Mouse (Mus musculus) lung, postnatal 0 days (tissue): ENCODE measurements around the gene Negr1.

Experiments
- CTCF ChIP-seq: IDR thresholded peaks from 2 replicates; pipeline ENCODE4 v1.5.1; 2016; ENCODE audit warnings: antibody characterized with exemption, mild to moderate bottlenecking
- EP300 ChIP-seq: IDR thresholded peaks from 2 replicates; pipeline ENCODE4 v1.6.1; 2016; ENCODE audit warnings: antibody characterized with exemption, mild to moderate bottlenecking, control low read depth

GRCm38 (mm10) chr3:157268742-157269141, 707.1 kb downstream of the Negr1 start:
- TF ChIP-seq CTCF (peak; percentile 20; the same call in 1 of the 2 replicates), EP300 (no peak)
